Mouse (Mus musculus): Measurements from ENCODE around the gene Sdk1.

DNA sequence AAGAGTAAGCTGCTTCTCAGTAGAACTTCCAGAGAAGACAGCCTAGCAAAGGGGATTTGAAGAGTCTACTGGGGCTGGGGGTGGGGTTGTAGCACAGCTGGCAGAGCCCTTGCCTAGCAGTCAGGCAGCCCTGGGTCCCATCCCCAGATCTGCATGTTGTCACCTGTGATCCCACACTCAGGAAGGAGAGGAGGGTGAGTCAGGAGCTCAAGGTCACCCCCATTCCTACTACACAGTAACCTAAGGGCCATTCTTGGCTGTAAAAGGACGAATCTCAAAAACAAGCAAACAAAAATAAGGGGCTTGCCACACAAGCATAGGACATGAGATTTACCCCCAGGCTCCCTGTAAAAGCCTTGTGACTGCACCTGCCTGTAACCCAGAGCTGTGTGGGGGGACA is 435.1 kb downstream of the Sdk1 start:
- TF ChIP-seq CTCF (IDR thresholded peaks at IDR 0.05; ENCODE audit: control insufficient read depth, insufficient read depth, insufficient replicate concordance, low read depth, low read length) (no peak), POLR2A (IDR thresholded peaks at IDR 0.05; ENCODE audit: control insufficient read depth, low read depth, low read length) (no peak)

Data from testis, adult 2 months (tissue).